Mouse (Mus musculus): ENCODE results near the gene Polr1c. TPM values are rescaled to one million over a fixed set of nuclear protein-coding genes. Genes with fewer than 3 reads are reported as not detected.

Gene Polr1c
- 63.0 and 70.7 TPM in 2 replicates for polyA plus RNA-seq (2012; rRNA removed)

DNA sequence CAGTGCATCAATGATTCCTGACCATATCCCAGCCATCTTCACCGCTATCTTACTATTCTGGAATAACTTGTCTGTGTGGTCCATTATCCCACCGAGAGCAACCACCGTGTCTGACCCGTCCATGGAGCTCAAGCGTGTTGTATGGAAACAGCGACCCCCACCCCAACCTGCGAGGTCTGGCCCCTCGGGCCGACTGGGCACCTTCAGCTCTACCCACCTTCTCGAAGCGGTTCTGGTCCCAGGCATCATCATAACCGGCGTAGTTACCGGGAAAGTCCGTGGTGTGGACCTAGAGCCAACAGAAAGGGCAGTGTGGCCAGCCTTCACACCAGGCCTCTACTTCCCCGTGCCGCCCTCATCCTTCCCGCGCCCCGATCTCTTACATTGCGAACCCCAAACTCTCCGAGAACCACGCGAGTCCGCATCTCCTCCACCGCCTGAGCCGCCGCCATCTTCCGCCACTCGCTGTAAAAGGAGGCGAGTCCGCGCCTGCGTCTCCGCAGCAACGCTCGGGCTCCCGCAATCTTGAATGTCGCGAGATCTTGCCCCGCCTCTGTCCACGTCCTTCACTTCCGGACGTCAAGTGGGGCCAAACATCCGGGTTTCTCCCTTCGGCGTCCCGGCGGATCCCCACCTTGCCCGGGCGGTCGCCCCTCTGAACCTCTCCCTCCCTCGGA is at the start of gene Polr1c, which contains the start of gene Yipf3:
Gene Polr1c (minus strand): TSS at position 543 of the 677 bp plus-strand sequence.
Gene Yipf3 (plus strand): TSS at position 569 of the 677 bp plus-strand sequence.
- TF ChIP-seq CTCF (conservative IDR thresholded peaks at IDR 0.05; ENCODE audit: insufficient read depth, insufficient read length, low read depth, low read length) (no peak), POLR2A (IDR thresholded peaks at IDR 0.05; ENCODE audit: low read depth, low read length) (peak; percentile 45)
- H3K36me3 ChIP-seq (ENCODE audit: control insufficient read depth, insufficient read depth, low read length) = no peaks in the 10 kb centered on the region
- H3K27ac ChIP-seq (ENCODE audit: insufficient read depth, low read depth, low read length) = peak within 1 kb of the TSS; percentile 77
- WGBS = under 1% methylated on average over 53 of the region's 53 CpGs
- peaks cover 7% of the 10 kb centered on the region; the same call in 1 of the 2 replicates for H3K4me1 ChIP-seq (ENCODE audit: control insufficient read depth, insufficient read depth, low read length)
- DNase-seq = peak; percentile 97
- no peaks in the 10 kb centered on the region for H3K27me3 ChIP-seq (replicated peaks; ENCODE audit: control insufficient read depth, insufficient read depth, low read length)
- H3K4me3 ChIP-seq (ENCODE audit: insufficient read depth, low read depth, low read length) = peak within 1 kb of the TSS; percentile 95

DNA sequence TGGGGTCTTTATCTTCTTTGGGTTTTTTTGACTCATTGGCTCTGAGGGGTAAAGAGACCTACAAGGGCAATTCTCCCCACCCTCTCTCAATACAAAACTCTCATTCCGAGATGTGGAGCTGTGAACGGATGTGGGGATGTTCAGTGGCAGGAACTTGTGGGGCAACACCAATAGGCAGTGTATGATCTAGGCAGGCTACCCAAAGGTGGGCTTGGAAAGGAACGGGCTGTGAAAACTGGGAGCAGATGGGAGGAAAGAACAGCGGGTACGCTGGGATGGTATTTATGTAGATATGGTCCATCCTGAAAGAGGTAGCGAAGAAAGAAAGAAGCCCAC is 49.1 kb upstream of the Polr1c start:
- DNase-seq = no peak
- Histone ChIP-seq H3K4me3 (ENCODE audit: insufficient read depth, low read depth, low read length) (peak overlapping the region; percentile 42), H3K27ac (ENCODE audit: insufficient read depth, low read depth, low read length) (no peak overlapping the region), H3K4me1 (ENCODE audit: control insufficient read depth, insufficient read depth, low read length) (0 out of 2 replicates have a peak, but pooled peaks cover 3% of the 10 kb centered on the region), H3K36me3 (ENCODE audit: control insufficient read depth, insufficient read depth, low read length) (no peaks in the 10 kb centered on the region), H3K27me3 (replicated peaks; ENCODE audit: control insufficient read depth, insufficient read depth, low read length) (no peaks in the 10 kb centered on the region)
- TF ChIP-seq CTCF (conservative IDR thresholded peaks at IDR 0.05; ENCODE audit: insufficient read depth, insufficient read length, low read depth, low read length) (no peak), POLR2A (IDR thresholded peaks at IDR 0.05; ENCODE audit: low read depth, low read length) (no peak)
- WGBS = 9% methylated on average over 6 of the region's 6 CpGs

DNA sequence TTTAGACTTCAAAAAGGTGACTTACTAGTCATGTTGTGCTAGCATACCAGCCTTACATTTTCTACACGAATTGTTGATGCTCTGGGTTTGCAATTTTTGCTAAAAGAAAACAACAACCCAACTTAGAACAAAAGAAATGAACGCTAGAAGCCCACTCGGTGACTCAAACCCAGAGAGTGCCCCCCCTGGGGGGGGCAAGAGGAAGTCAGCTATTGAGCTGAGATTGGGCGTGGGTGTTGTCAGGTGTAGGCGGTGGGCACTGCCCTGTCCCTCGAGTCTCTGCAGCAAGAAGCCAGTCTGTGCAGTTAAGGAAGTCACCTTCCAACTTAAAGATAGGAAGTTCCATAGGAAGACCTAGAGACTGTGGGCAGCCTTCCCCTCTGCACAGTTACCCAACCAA is 48.7 kb upstream of the Polr1c start:
- Histone ChIP-seq H3K27me3 (replicated peaks; ENCODE audit: control insufficient read depth, insufficient read depth, low read length) (no peaks in the 10 kb centered on the region), H3K27ac (ENCODE audit: insufficient read depth, low read depth, low read length) (no peak overlapping the region), H3K36me3 (ENCODE audit: control insufficient read depth, insufficient read depth, low read length) (no peaks in the 10 kb centered on the region), H3K4me1 (ENCODE audit: control insufficient read depth, insufficient read depth, low read length) (0 out of 2 replicates have a peak, but pooled peaks cover 3% of the 10 kb centered on the region), H3K4me3 (ENCODE audit: insufficient read depth, low read depth, low read length) (no peak overlapping the region)
- TF ChIP-seq POLR2A (IDR thresholded peaks at IDR 0.05; ENCODE audit: low read depth, low read length) (no peak), CTCF (conservative IDR thresholded peaks at IDR 0.05; ENCODE audit: insufficient read depth, insufficient read length, low read depth, low read length) (no peak)
- DNase-seq = no peak
- WGBS = 35% methylated on average over 6 of the region's 6 CpGs

- Histone ChIP-seq H3K27me3 (replicated peaks; ENCODE audit: control insufficient read depth, insufficient read depth, low read length) (no peaks in the 10 kb centered on the region), H3K4me1 (ENCODE audit: control insufficient read depth, insufficient read depth, low read length) (no peaks in the 10 kb centered on the region; the same call in 1 of the 2 replicates), H3K36me3 (ENCODE audit: control insufficient read depth, insufficient read depth, low read length) (no peaks in the 10 kb centered on the region), H3K27ac (ENCODE audit: insufficient read depth, low read depth, low read length) (no peak overlapping the region), H3K4me3 (ENCODE audit: insufficient read depth, low read depth, low read length) (no peak overlapping the region)
- no peak for TF ChIP-seq POLR2A (IDR thresholded peaks at IDR 0.05; ENCODE audit: low read depth, low read length)
- TF ChIP-seq CTCF (conservative IDR thresholded peaks at IDR 0.05; ENCODE audit: insufficient read depth, insufficient read length, low read depth, low read length) = no peak
- WGBS = 42% methylated on average over 11 of the region's 11 CpGs
- peak; percentile 85 for DNase-seq
These were observed 39.8 kb upstream of the Polr1c start for GRCm38 (mm10) chr17:46287678-46288095.

DNA sequence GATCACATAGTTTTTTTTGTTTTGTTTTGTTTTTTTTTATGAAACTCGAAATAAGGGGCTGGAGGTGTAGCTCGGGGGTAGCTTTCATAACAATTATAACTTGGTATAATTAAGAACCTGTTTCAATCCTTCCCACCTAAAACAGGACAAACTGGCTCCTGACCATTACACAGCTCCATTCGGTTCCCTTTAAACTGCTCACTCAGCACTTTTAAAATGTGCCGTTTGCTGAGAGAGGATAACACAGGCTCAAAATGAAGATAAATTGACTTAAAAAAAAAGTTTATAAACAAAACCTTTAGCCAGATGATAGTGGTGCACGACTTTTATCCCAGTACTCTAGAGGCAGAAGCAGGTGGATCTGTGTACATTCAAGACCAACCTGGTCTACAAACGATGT is 37.6 kb upstream of the Polr1c start:
- Histone ChIP-seq H3K36me3 (ENCODE audit: control insufficient read depth, insufficient read depth, low read length) (no peaks in the 10 kb centered on the region), H3K4me1 (ENCODE audit: control insufficient read depth, insufficient read depth, low read length) (peaks cover 10% of the 10 kb centered on the region; the same call in 1 of the 2 replicates), H3K27me3 (replicated peaks; ENCODE audit: control insufficient read depth, insufficient read depth, low read length) (no peaks in the 10 kb centered on the region), H3K27ac (ENCODE audit: insufficient read depth, low read depth, low read length) (no peak overlapping the region), H3K4me3 (ENCODE audit: insufficient read depth, low read depth, low read length) (no peak overlapping the region)
- TF ChIP-seq CTCF (conservative IDR thresholded peaks at IDR 0.05; ENCODE audit: insufficient read depth, insufficient read length, low read depth, low read length) (no peak), POLR2A (IDR thresholded peaks at IDR 0.05; ENCODE audit: low read depth, low read length) (no peak)
- 66% methylated on average over 6 of the region's 6 CpGs for WGBS
- DNase-seq = no peak

DNA sequence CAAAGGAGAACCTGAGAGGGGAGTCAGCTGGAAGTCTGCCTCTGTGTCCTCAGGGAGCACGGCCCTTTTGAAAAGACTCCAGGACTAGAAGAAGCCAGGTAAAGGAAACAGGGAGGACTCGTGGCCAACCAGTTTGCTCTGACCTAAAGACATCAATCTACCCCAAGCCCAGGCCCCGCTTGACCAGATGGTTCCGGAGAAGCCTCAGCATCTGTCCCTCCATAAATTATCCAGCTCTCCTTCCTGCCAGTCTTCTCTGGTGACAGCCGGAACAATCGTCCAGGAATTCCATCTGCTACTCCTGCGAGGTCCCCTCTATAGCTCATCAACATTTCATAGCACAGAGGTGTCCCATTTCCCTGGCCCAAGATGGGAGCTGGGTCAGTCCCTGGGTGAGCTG is 36.8 kb upstream of the Polr1c start:
- peaks cover 10% of the 10 kb centered on the region; the same call in 1 of the 2 replicates for H3K4me1 ChIP-seq (ENCODE audit: control insufficient read depth, insufficient read depth, low read length)
- no peak for DNase-seq
- H3K4me3 ChIP-seq (ENCODE audit: insufficient read depth, low read depth, low read length) = no peak overlapping the region
- WGBS = 48% methylated on average over 7 of the region's 7 CpGs
- no peaks in the 10 kb centered on the region for H3K27me3 ChIP-seq (replicated peaks; ENCODE audit: control insufficient read depth, insufficient read depth, low read length)
- no peaks in the 10 kb centered on the region for H3K36me3 ChIP-seq (ENCODE audit: control insufficient read depth, insufficient read depth, low read length)
- no peak overlapping the region for H3K27ac ChIP-seq (ENCODE audit: insufficient read depth, low read depth, low read length)
- TF ChIP-seq CTCF (conservative IDR thresholded peaks at IDR 0.05; ENCODE audit: insufficient read depth, insufficient read length, low read depth, low read length) (no peak), POLR2A (IDR thresholded peaks at IDR 0.05; ENCODE audit: low read depth, low read length) (no peak)

DNA sequence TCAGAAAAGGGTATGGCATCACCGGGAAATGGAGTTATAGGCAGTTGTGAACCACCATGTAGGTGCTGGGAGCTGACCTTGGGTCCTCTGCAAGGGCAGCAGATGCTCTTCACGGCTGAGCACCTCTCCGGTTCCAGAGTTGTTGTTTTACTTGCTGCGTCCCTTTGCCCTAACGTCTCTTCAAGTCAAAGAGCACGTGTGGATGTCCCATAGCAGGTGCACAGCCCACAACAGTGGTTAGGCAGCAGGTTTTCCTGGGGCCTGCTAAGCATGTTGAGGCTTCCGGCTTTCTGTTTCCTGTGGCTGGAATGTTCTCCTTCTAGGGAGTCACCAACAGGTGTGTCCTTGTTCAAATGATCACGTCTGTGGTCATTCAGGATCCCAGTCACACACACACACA is 36.1 kb upstream of the Polr1c start:
- no peak for TF ChIP-seq POLR2A (IDR thresholded peaks at IDR 0.05; ENCODE audit: low read depth, low read length)
- no peak for TF ChIP-seq CTCF (conservative IDR thresholded peaks at IDR 0.05; ENCODE audit: insufficient read depth, insufficient read length, low read depth, low read length)
- no peaks in the 10 kb centered on the region for H3K27me3 ChIP-seq (replicated peaks; ENCODE audit: control insufficient read depth, insufficient read depth, low read length)
- peaks cover 10% of the 10 kb centered on the region; the same call in 1 of the 2 replicates for H3K4me1 ChIP-seq (ENCODE audit: control insufficient read depth, insufficient read depth, low read length)
- peak; percentile 79 for DNase-seq
- H3K36me3 ChIP-seq (ENCODE audit: control insufficient read depth, insufficient read depth, low read length) = no peaks in the 10 kb centered on the region
- H3K27ac ChIP-seq (ENCODE audit: insufficient read depth, low read depth, low read length) = peak overlapping the region; percentile 75; the same call in 1 of the 2 replicates
- H3K4me3 ChIP-seq (ENCODE audit: insufficient read depth, low read depth, low read length) = no peak overlapping the region
- WGBS = 62% methylated on average over 8 of the region's 8 CpGs
